Mouse (Mus musculus) ES-Bruce4 (cell line): ENCODE measurements around the gene Dlgap1.

ENCODE experiments used
- CTCF ChIP-seq: IDR thresholded peaks from one replicate; pipeline ENCODE4 v1.8.1; 2011; ENCODE audit warnings: low read depth, low read length
- POLR2A ChIP-seq: IDR thresholded peaks from one replicate; pipeline ENCODE4 v1.8.1; 2011; ENCODE audit warnings: low read length; ENCODE audit not compliant: insufficient read depth

- no peak for TF ChIP-seq POLR2A
- no peak for TF ChIP-seq CTCF
Observed at GRCm38 (mm10) chr17:70850233-70850995, 881.5 kb downstream of the Dlgap1 start.
